Mouse (Mus musculus): ENCODE measurements around the gene Sord. TPM values are rescaled to one million over a fixed set of nuclear protein-coding genes. Genes with fewer than 3 reads are reported as not detected.

Gene Sord
- polyA plus RNA-seq, 1 experiment from 2014 or later = 16.0 TPM

DNA sequence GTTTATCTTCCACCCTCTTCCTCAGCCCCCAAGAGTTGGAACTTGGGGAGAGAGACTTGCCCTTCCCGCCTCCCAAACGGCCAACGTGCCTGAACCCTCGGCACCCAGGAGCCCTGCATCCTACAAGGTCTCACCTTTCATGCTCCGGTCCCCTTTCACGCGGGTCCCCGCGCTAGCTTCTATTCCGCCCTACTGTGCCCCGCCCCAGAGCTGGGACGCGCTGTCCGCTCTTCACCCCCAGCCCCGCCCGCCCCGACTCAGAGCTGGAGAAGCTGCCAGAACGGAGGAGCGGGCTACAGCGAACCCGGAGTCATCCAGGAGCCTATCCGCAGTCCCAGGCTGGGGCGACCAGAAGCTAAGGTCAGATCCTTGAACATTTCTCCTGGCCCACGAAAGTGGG, 79.0 kb downstream of the Sord start, which contains the start of gene Duoxa1:
Gene Duoxa1, minus strand, starts transcription at position 195 of the 400 bp plus-strand sequence.
- ATAC-seq (ENCODE audit: insufficient read depth) = peak; percentile 62
- 1% methylated on average over 24 of the region's 24 CpGs for WGBS

More for the DNA sequence above, 79.0 kb downstream of the Sord start, which contains the start of gene Duoxa1:
- H3K4me1 ChIP-seq (ENCODE audit: insufficient read depth) = no peaks in the 10 kb centered on the region
- peak within 1 kb of the TSS; percentile 54 for H3K4me2 ChIP-seq
- H3K9ac ChIP-seq = no peak within 1 kb of the TSS
- no peak within 1 kb of the TSS for H3K27ac ChIP-seq (ENCODE audit: low read depth)
- peaks cover 36% of the 10 kb centered on the region for H3K27me3 ChIP-seq (ENCODE audit: insufficient read depth, low read length)
- TF ChIP-seq CTCF (IDR thresholded peaks at IDR 0.05; ENCODE audit: low read depth) = no peak
- H3K4me3 ChIP-seq (ENCODE audit: low read depth, low read length) = peak within 1 kb of the TSS; percentile 16
- no peaks in the 10 kb centered on the region for H3K9me3 ChIP-seq (ENCODE audit: low read depth, low read length)
- no peaks in the 10 kb centered on the region for H3K36me3 ChIP-seq (ENCODE audit: insufficient read depth)
- DNase-seq = no peak

Other genes with a start within 250 kb of the Sord start
- gene Eif3j1, start 206.2 kb upstream of the Sord start, polyA plus RNA-seq (2014; fragmentation: Nextera tagmentation; extraction: Ambion mirVana) = 12.7 and 12.9 TPM in 2 replicates
- 11.5 and 14.3 TPM in 2 replicates for gene Spg11, start 116.4 kb upstream of the Sord start, polyA plus RNA-seq (2014; fragmentation: Nextera tagmentation; extraction: Ambion mirVana)
- gene B2m, start 87.1 kb upstream of the Sord start, polyA plus RNA-seq (2014; fragmentation: Nextera tagmentation; extraction: Ambion mirVana) = 308 and 336 TPM in 2 replicates
- not detected in 2 replicates for gene Trim69, start 74.0 kb upstream of the Sord start, polyA plus RNA-seq (2014; fragmentation: Nextera tagmentation; extraction: Ambion mirVana)
- gene Patl2, start 48.6 kb upstream of the Sord start, polyA plus RNA-seq (2014; fragmentation: Nextera tagmentation; extraction: Ambion mirVana) = not detected in 2 replicates
- gene Terb2, start 48.5 kb upstream of the Sord start, polyA plus RNA-seq (2014; fragmentation: Nextera tagmentation; extraction: Ambion mirVana) = not detected in 2 replicates
- 0.07 TPM in 1 of 2 replicates, not detected in the other for gene Duox2, start 63.7 kb downstream of the Sord start, polyA plus RNA-seq (2014; fragmentation: Nextera tagmentation; extraction: Ambion mirVana)
- 0.11 TPM in 1 of 2 replicates, not detected in the other for gene Duoxa2, start 64.2 kb downstream of the Sord start, polyA plus RNA-seq (2014; fragmentation: Nextera tagmentation; extraction: Ambion mirVana)
- not detected in 2 replicates for gene Duoxa1, start 79.0 kb downstream of the Sord start, polyA plus RNA-seq (2014; fragmentation: Nextera tagmentation; extraction: Ambion mirVana)
- not detected in 2 replicates for gene Duox1, start 80.9 kb downstream of the Sord start, polyA plus RNA-seq (2014; fragmentation: Nextera tagmentation; extraction: Ambion mirVana)
- gene Shf, start 134.4 kb downstream of the Sord start, polyA plus RNA-seq (2014; fragmentation: Nextera tagmentation; extraction: Ambion mirVana) = 3.7 and 5.1 TPM in 2 replicates
- 0.12 and 0.26 TPM in 2 replicates for gene Slc28a2, start 191.7 kb downstream of the Sord start, polyA plus RNA-seq (2014; fragmentation: Nextera tagmentation; extraction: Ambion mirVana)

Data from lung, embryonic 14.5 days (tissue).